Mouse (Mus musculus): ENCODE measurements around the gene Dclk2.

DNA sequence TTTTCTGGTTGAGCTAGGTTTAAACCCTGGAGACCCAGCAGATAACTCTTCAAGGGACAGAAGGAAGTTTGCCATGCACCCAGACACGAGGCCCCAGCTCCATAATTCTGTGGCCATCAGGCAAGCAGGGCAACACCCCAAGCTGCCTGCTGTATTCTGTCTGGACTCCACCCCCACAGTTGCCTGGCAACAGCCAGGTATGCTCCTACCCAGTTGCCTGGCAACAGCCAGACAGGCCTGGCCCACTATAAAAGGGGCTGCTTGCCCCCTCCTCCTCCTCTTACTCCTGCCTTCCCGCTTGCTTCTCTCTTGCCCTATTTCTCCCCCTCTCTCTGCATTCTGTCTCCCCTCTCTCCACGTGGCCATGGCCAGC is 57.7 kb downstream of the Dclk2 start:
- TF ChIP-seq POLR2A (IDR thresholded peaks at IDR 0.05; ENCODE audit: borderline replicate concordance, extremely low read depth, insufficient read depth, insufficient read length, poor library complexity, severe bottlenecking): no peak
- no peak for TF ChIP-seq CTCF (IDR thresholded peaks at IDR 0.05; ENCODE audit: borderline replicate concordance, extremely low read depth, insufficient read depth, insufficient read length)

Data from brain, embryonic 14.5 days (tissue).